Mouse (Mus musculus) lung, postnatal 14 days (tissue): Measurements from ENCODE around the gene Gria1.

ENCODE experiments used
- DNase-seq: peaks from one replicate; pipeline ENCODE4 v3.0.0; 2021

Gria1 gene

GRCm38 (mm10) chr11:57070196-57070901, 59.2 kb downstream of the Gria1 start:
- no peak for DNase-seq

- no peak for DNase-seq
These were observed 61.0 kb downstream of the Gria1 start for GRCm38 (mm10) chr11:57072171-57072570.

DNA sequence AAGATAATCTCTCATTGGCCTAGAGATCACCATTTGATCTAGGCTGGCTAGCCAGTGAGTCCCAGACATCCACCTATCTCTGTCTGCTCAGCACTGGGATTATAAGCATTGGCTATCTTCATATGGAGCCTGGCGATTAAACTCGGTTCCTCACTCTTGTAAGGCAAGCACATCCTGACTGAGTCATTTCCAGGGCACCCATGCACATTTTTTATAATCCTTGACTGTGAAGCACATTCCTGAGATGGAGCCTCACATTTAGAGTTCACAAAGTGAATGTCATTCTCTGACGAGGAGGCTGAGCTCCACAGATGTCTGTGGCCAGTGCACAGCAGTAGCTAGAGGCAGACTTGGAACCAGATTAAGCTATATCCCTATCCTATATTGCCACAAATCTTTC, 68.2 kb downstream of the Gria1 start:
- no peak for DNase-seq

DNA sequence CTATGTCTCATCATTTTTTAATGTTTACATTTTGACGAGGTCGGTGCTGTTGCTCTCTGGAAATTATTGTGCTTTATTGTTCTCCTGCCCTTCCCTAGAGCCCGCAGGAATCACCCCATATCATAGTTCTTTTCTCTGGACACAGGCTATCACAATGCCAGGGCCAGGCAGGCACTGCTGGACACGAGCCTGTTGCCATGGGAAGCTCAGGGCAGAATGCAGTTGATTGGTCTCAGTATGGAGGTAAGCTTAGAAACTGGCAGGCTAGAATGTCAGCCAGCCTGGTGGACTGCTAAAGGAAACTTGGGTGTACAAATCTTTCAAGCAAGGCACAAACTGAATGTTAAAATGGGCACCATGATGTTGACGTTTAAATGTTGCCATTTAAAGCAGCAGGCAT, 78.3 kb downstream of the Gria1 start:
- no peak for DNase-seq

DNA sequence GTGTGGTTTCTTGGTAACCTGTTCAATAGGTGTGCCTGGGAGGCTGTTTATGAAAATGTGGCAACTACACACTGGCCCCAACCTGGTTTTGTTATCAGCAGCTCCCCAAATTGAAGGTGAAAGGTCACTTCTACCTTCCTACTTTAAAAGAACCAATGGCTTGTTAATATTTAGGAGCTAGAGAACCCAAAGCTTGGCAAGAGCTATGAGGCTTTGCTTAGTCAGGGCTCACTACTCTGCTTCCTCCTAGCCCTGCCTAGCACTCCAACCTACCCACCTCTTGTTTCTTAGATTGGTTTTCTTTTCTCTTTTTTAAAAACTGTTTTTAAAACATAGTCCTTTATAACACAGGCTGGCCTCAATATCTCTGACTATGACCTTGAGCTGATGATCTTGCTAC, 79.5 kb downstream of the Gria1 start:
- no peak for DNase-seq

DNA sequence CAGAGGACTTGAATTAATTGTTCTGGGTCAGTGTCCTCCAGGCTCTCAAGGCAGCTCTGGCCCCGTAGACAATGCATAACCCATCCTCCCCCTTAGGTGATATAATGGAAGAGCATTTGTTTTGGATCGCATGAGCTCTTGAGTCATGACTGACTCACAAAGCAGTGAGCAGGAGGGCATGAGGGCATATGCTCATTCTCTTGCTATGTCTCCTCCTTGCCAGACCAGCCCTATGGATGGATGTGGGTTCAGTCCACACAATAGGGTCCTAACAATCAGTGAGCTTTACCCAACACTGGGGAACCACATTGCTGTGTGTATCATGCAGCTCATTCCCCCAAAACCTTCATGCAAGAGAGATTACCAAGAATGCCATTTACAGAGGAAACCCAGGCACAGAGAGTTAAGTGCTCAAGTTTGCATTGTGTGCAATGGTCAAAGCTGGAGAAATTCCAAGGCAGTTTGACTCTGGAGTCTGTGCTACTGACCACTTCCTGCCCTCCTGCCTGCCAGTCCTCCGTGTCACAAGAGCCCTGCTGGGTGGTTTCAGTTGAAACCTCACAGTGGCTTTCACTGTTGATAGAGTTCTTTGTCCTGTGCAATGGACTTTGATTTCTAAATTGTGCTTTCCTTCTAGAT, 80.2 kb downstream of the Gria1 start:
- no peak for DNase-seq

DNA sequence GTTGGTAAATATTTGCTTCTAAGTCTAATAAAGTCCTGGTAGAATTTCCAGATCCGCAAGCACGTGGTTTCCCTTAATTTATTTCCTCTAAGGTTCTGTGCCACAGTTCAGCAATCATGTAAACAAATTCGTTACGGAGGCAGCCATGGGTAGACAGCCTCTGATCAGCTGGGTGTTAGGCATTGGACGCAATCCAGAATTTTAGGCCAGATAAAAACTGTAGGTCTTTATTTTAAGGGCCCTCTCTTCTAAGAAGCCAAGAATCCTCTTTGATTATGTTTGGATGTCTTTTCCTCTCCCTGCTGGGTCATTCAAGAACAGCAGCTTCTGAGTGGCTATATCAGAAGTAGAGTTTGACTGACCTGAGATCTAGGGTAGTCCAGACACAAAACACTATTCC, 89.3 kb downstream of the Gria1 start:
- DNase-seq, result no peak

DNA sequence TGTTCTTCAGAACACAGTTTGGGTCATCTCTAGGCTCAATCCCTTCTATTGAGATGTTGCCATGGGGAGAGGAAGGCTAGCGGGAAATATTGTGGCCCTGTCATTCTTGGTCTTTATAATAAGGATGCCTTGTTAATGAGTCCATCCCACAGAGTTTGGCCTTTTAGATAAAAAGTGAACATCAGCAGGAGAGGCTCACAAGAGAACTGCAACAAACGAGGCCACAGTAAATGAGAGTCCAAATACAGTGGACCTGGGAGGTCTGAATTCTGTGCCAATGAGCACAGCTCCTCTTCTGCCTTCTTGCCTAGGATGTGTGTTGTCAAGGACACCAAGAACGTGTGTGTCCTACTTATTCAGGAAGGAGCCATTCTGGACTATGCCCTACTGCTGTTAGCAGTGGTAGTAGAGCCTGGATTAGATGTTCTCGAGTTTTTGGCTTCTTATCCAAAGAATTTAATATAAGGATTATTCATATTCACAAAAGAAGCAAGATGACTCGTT, 92.6 kb downstream of the Gria1 start:
- no peak for DNase-seq

- no peak for DNase-seq
These were observed 94.5 kb downstream of the Gria1 start for GRCm38 (mm10) chr11:57105683-57106082.

GRCm38 (mm10) chr11:57112386-57112785, 101.2 kb downstream of the Gria1 start:
- DNase-seq, result no peak

GRCm38 (mm10) chr11:57114410-57114809, 103.2 kb downstream of the Gria1 start:
- DNase-seq, result no peak

- no peak for DNase-seq
These were observed 115.9 kb downstream of the Gria1 start for GRCm38 (mm10) chr11:57127066-57127465.

GRCm38 (mm10) chr11:57140162-57140780, 129.1 kb downstream of the Gria1 start:
- DNase-seq, result no peak

- DNase-seq, result no peak
These were observed 132.5 kb downstream of the Gria1 start for GRCm38 (mm10) chr11:57143681-57144080.

GRCm38 (mm10) chr11:57145192-57145591, 134.0 kb downstream of the Gria1 start:
- no peak for DNase-seq

GRCm38 (mm10) chr11:57145704-57146103, 134.5 kb downstream of the Gria1 start:
- no peak for DNase-seq

GRCm38 (mm10) chr11:57151674-57152073, 140.5 kb downstream of the Gria1 start:
- DNase-seq, result peak; percentile 6

- DNase-seq, result no peak
These were observed 143.8 kb downstream of the Gria1 start for GRCm38 (mm10) chr11:57154998-57155397.

DNA sequence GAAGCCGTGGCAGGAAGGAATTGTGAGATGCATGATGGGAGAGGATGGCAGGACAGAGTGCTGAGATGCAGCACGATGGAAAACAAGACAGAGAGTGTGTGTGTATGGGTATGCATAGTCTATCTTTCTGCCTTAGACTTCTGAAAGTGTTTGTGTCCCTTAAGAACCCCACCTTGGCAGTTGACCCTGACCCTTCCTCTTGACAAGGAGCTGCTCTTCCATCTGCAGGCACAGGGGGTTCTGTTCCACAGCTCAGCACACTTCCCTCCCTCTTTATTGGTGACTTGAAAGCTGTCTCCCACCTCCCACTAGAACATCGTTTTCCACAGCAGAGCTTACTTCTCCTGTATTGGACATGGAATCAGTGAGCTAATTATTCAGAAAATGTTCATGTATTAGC, 148.2 kb downstream of the Gria1 start:
- DNase-seq, result no peak

DNA sequence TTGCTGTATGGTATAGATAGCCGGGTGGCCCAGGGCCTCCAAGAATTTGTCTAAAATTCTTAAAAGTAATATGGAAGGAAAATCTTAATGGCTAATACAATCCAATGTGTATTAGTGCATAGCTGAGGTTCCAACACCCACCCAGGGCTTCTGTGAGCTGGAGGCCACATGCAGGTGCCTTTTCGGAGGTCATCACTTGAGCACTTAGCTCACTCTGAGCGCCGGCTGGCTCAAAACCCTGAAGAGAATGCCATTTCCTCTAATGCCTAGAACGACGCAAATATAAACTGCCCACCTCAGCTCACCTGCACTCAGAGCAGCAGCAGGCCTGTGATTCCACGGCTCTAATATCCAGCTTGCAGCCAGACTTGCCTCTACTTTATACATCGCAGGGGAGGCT, 148.9 kb downstream of the Gria1 start:
- no peak for DNase-seq

DNA sequence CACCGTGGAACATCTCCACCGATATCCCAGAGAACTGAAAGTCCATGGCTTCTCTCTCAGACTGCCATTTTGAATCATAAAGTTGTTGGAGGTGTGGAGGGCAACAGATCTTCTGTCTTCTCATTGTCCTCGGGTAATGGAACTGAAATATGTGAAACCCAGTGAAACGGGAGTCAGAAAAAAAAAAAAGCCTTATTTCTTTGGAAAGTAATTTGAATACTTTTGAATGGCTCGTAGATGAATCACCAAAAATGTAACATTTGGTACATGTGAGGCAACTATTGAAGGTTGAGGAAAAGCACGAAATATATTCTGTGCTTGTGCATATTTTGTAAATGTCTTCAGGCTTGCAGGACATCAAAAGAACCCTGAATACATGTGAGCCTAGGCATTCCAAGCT, 151.7 kb downstream of the Gria1 start:
- no peak for DNase-seq

DNA sequence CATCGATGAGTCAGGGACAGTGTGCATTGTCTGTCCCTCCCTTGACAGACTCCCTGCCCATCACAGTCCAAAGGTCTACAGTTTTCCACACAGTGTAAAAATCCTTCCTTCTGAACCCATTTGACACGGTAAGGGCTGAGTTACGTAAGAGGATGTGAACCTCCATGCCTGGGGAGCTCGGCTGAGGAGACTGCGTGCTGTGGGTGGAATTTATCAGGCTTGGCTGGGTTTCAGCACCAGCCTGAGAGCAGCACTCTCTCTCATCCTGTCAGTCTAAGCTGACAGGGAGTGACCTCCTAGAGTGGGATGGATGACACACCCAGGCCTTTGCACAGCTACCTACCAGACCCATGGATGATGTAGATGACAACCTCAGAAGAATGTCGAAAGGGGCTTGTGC, 158.9 kb downstream of the Gria1 start:
- no peak for DNase-seq

DNA sequence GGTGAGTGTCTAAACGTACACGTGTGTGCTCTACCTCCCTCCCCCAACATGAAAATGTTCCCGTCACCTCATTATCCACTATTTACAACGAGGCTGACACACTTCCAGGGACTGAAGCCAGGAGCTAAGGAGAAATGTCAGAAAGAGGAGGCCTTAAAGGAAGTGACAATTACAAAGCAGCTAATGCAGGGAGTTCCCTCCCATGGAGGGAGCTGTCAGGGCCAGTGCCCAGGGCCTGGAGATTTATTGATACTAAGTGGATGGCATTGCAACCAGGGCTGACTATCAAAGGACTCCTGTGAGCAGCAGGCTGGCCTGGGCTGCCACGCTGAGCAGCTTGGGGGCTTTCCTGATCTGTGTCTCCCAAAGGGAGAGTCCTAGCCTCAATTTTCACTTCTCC, 163.0 kb downstream of the Gria1 start:
- DNase-seq, result no peak

- DNase-seq, result no peak
These were observed 165.4 kb downstream of the Gria1 start for GRCm38 (mm10) chr11:57176552-57176951.
